ENCODE assay signal across 8 mouse cellular contexts in genomic region chr12:112808587-112809364, GRCm38 (mm10). TPM values are rescaled to one million over a fixed set of nuclear protein-coding genes. Genes with fewer than 3 reads are reported as not detected.
A peak's percentile ranks its signal among the peaks of the same experiment; 100 is the strongest.
DNase-seq lines count a peak whose midpoint lies in the region; ATAC-seq and TF ChIP-seq lines count a peak whose summit lies in the region.

TSS of gene Clba1 (plus strand) at chr12:112808937.

- peak within 1 kb of the TSS; percentile 44; the same call in 1 of the 2 replicates for H3K27ac ChIP-seq in embryonic facial prominence, embryonic 13.5 days
- H3K27ac ChIP-seq in limb, embryonic 14.5 days (replicated peaks; ENCODE audit: low read depth, low read length) = no peak within 1 kb of the TSS
- H3K27ac ChIP-seq in midbrain, postnatal 0 days (ENCODE audit: low read depth, low read length) = peak within 1 kb of the TSS; percentile 75

- peaks cover 6% of the 10 kb centered on the region; the same call in 1 of the 2 replicates for H3K27me3 ChIP-seq in embryonic facial prominence, embryonic 13.5 days
- no peaks in the 10 kb centered on the region for H3K27me3 ChIP-seq in limb, embryonic 14.5 days (ENCODE audit: control insufficient read depth, insufficient read depth, low read length)
- H3K27me3 ChIP-seq in midbrain, postnatal 0 days (ENCODE audit: insufficient read depth, low read length) = no peaks in the 10 kb centered on the region

- no peak for TF ChIP-seq POLR2A in limb, embryonic 14.5 days (IDR thresholded peaks at IDR 0.05; ENCODE audit: borderline replicate concordance, extremely low read depth, insufficient read depth, insufficient read length)

- H3K9ac ChIP-seq in embryonic facial prominence, embryonic 13.5 days = peak within 1 kb of the TSS; percentile 77
- H3K9ac ChIP-seq in limb, embryonic 14.5 days (ENCODE audit: low read depth, low read length, severe bottlenecking) = peak within 1 kb of the TSS; percentile 54
- peak within 1 kb of the TSS; percentile 68 for H3K9ac ChIP-seq in midbrain, postnatal 0 days (replicated peaks; ENCODE audit: low read length, poor library complexity, severe bottlenecking)

- ATAC-seq in embryonic facial prominence, embryonic 13.5 days (ENCODE audit: insufficient number of reproducible peaks, insufficient read depth, low FRiP score, low TSS enrichment, low read depth) = peak; percentile 88
- ATAC-seq in limb, embryonic 14.5 days (ENCODE audit: low FRiP score, low read depth) = peak; percentile 92
- ATAC-seq in midbrain, postnatal 0 days (ENCODE audit: low FRiP score) = peak; percentile 92

- peaks cover 3% of the 10 kb centered on the region; the same call in 1 of the 2 replicates for H3K36me3 ChIP-seq in embryonic facial prominence, embryonic 13.5 days
- no peaks in the 10 kb centered on the region for H3K36me3 ChIP-seq in limb, embryonic 14.5 days (ENCODE audit: control insufficient read depth, insufficient read depth, low read length)
- H3K36me3 ChIP-seq in midbrain, postnatal 0 days (ENCODE audit: insufficient read depth, low read length) = peaks cover 21% of the 10 kb centered on the region

- peaks cover 20% of the 10 kb centered on the region for H3K4me1 ChIP-seq in embryonic facial prominence, embryonic 13.5 days
- peaks cover 11% of the 10 kb centered on the region for H3K4me1 ChIP-seq in limb, embryonic 14.5 days (ENCODE audit: control insufficient read depth, insufficient read depth, low read length)
- H3K4me1 ChIP-seq in midbrain, postnatal 0 days (ENCODE audit: insufficient read depth, low read length) = peaks cover 11% of the 10 kb centered on the region; the same call in 1 of the 2 replicates

- no peaks in the 10 kb centered on the region for H3K9me3 ChIP-seq in embryonic facial prominence, embryonic 13.5 days
- H3K9me3 ChIP-seq in limb, embryonic 14.5 days (ENCODE audit: control insufficient read depth, low read length) = no peaks in the 10 kb centered on the region
- H3K9me3 ChIP-seq in midbrain, postnatal 0 days (ENCODE audit: low read length) = no peaks in the 10 kb centered on the region

- peak; percentile 71 for TF ChIP-seq CTCF in midbrain, postnatal 0 days (IDR thresholded peaks at IDR 0.05)

- WGBS in embryonic facial prominence, embryonic 13.5 days = under 1% methylated on average over 64 of the region's 64 CpGs
- 1% methylated on average over 38 of the region's 64 CpGs for WGBS in limb, embryonic 14.5 days
- under 1% methylated on average over 64 of the region's 64 CpGs for WGBS in midbrain, postnatal 0 days

- peak within 1 kb of the TSS; percentile 99 for H3K4me2 ChIP-seq in embryonic facial prominence, embryonic 13.5 days
- peak within 1 kb of the TSS; percentile 98 for H3K4me2 ChIP-seq in limb, embryonic 14.5 days (replicated peaks; ENCODE audit: low read depth, low read length, severe bottlenecking)
- H3K4me2 ChIP-seq in midbrain, postnatal 0 days (ENCODE audit: low read depth, low read length, poor library complexity, severe bottlenecking) = peak within 1 kb of the TSS; percentile 79

- peak within 1 kb of the TSS; percentile 67 for H3K4me3 ChIP-seq in embryonic facial prominence, embryonic 13.5 days
- peak within 1 kb of the TSS; percentile 67 for H3K4me3 ChIP-seq in limb, embryonic 14.5 days (replicated peaks; ENCODE audit: low read length)
- H3K4me3 ChIP-seq in midbrain, postnatal 0 days (ENCODE audit: low read depth, low read length) = peak within 1 kb of the TSS; percentile 66

- peak; percentile 98 for DNase-seq in 3134 (ENCODE audit: extremely low read depth, insufficient read length, low spot score)
- peak; percentile 94 to 96 for DNase-seq in adrenal gland, postnatal 36 days
- peak; percentile 88 for DNase-seq in heart, adult 8-10 months (ENCODE audit: low spot score)
- peak; percentile 93 for DNase-seq in kidney, adult 9 months
- peak; percentile 96 for DNase-seq in limb, embryonic 14.5 days (ENCODE audit: low spot score)
- DNase-seq in midbrain, postnatal 0 days (ENCODE audit: low spot score) = peak; percentile 98
- peak; percentile 74 to 82 for DNase-seq in spleen, postnatal 14 days (ENCODE audit: low spot score in 2 of 2)

RNA-seq across cellular contexts. Expression of gene Clba1, which starts in this region (rescaled TPM):
- total RNA-seq in adrenal gland, postnatal 36 days (2021) = 10 to 100 TPM; 10.0 to 12.0 TPM
- polyA plus RNA-seq in embryonic facial prominence, embryonic 13.5 days (2015; fragmentation: Nextera tagmentation; extraction: Ambion mirVana) = 8.3 and 9.8 TPM in 2 replicates
- total RNA-seq in heart, adult 8-10 months (2022) = 1 to 10 TPM; 1.8 to 4.3 (median 2.4) TPM
- polyA plus RNA-seq in limb, embryonic 14.5 days (2012; rRNA removed) = 3.7 and 4.8 TPM in 2 replicates
- polyA plus RNA-seq in limb, embryonic 14.5 days (2014; fragmentation: Nextera tagmentation; extraction: Ambion mirVana) = 5.7 and 6.2 TPM in 2 replicates
- total RNA-seq in midbrain, postnatal 0 days (2014; rRNA removed) = 13.6 and 23.1 TPM in 2 replicates
- polyA plus RNA-seq in midbrain, postnatal 0 days (2015; fragmentation: Nextera tagmentation; extraction: Ambion mirVana) = 25.2 and 25.9 TPM in 2 replicates
